Mouse (Mus musculus): ENCODE measurements around the gene Ttc8.

GRCm38 (mm10) chr12:98965441-98966135 lies 45.2 kb downstream of the Ttc8 start:
- TF ChIP-seq POLR2A (IDR thresholded peaks at IDR 0.05; ENCODE audit: insufficient read depth, low read depth, low read length) (no peak), CTCF (IDR thresholded peaks at IDR 0.05; ENCODE audit: insufficient read depth, low read depth, low read length) (no peak)

Measured in olfactory bulb, adult 2 months (tissue).